Mouse (Mus musculus) urinary bladder, adult 18-20 months (tissue): Measurements from ENCODE around the gene Pax2.

Experiments
- DNase-seq, 2 experiments: peaks; one replicate each; pipeline ENCODE4 v3.0.0; 2022; ENCODE audit warnings: low spot score in 2 of 2, mixed read lengths in 2 of 2

The Pax2 gene

DNA sequence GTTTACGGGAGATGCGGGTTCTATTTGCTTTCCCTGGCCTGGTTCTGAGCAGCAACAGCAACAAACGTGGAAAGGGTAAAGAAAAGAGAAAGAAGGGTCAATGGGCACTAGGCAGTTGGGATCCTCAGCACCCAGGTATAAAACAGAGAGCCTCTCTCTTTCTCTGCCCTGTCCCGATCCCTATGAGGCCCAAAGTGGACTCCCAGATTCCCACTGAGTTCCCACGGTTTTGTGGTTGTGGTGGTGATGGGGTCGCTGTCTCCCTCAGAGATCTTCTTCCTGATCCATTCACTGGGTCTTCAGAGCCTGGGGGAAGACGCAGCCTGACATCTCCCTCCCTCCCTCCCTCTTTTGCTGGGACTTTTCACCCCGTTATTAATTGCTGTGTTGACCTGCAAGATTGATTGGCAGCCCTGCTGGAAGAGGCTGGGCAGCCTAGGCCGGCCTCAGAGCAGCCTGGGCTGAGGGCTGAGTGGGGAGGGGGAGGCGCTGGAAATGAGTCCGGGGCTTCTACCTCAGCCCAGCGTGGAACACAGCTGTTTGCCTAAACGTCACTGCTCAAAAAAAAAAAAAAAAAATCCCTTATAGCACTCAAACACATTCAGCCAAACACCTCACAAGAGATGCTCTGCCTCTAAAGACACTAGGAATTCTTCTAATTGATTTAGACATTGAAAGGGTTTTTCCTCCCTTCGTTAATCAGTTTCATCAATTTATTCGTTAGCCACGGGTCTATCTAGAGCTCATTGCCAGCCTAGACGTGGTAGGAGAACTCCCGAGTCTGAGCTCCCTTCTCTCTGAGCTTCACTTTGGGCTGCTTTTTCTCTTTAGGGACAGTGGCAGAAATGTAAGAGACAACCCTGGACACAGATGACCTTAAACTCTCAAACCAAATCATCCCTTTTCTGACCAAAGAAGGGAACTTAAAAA, 6.5 kb upstream of the Pax2 start:
- no peak for DNase-seq

DNA sequence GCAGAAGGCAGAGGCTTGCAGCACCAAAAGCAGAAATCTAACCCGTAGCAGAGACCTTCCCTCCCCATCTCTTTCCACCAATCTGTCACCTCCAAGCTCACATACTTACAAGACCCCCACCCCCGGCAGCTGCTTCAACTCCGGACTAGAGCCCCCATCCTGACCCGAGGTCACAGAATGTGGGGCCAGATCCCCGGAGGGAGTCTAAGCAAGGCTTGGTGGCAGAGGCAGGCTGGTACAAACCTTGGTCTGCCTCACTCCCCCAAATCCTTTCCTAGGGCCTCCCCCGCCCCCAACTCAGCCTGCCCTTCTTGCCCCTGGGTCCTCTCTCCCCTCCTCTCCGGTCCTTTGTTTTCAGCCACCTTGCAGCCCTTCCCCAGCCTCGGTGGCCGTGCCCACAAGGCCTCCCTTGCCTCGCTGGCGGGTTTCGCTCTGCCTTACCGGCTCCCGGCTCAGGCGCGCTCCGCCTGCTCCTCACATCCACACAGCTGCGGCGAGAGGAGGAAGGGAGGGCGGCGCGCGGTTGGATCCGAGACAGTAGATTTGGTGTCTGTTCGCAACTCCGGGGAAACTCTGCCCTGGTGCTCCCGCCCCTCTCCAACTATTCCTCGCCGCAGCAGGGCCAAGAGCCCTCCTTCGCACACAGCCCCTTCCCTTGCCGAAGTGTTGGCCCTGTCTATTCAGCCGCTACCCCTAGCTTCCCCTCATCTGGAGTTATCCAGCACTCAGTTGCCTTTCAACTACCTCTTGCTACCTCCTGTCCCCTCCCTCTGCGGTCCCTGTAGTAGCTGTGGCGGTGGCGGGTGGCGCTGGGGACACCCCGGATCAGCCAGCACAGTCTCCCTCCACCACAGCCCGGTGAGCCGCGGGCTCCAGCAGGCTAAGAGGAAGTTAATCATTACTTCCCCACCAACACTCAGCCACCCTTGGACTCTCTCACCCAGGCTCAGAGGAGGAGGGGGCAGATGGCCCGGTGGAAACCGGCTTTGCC, 5.5 kb upstream of the Pax2 start:
- DNase-seq = no peak

DNA sequence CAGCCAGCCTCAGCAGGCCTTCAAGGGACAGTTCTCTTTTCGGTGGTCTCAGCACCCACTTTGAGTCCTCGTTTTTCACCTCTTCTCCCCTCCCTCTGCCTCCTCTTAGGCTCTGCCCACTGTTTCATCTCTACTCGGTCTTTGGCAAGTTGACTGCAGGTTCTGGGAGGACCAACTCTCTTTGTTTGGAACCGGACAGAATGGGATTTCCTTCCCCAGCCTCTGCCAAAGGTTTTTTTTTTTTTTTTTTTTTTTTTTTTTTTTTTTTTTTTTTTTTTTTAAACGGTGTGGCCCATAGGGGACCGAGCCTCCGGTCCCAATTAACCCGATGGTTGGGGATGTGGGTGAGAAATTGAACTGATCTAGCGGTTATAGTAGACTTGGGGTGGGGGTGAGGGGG, 4.8 kb upstream of the Pax2 start:
- no peak for DNase-seq

DNA sequence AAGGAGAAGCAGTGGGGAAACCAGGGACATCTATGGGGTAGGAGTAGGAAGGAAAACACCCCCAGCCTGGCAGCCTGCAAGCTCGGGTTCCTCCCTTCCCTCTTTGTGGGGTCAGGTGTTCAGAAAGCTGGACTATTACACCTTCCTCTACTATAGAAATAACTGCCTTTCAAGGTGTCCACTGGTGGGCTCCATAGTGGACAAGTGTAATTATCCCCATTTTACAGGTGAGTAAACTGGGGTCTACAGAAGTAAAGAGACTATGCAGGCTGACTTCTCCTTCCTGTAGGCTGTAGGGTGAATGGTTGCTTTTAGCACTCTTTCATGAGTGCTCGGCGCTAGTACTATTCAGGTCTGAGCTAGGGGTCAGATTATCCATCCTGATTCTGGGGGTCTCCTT, 4.3 kb upstream of the Pax2 start:
- no peak for DNase-seq

DNA sequence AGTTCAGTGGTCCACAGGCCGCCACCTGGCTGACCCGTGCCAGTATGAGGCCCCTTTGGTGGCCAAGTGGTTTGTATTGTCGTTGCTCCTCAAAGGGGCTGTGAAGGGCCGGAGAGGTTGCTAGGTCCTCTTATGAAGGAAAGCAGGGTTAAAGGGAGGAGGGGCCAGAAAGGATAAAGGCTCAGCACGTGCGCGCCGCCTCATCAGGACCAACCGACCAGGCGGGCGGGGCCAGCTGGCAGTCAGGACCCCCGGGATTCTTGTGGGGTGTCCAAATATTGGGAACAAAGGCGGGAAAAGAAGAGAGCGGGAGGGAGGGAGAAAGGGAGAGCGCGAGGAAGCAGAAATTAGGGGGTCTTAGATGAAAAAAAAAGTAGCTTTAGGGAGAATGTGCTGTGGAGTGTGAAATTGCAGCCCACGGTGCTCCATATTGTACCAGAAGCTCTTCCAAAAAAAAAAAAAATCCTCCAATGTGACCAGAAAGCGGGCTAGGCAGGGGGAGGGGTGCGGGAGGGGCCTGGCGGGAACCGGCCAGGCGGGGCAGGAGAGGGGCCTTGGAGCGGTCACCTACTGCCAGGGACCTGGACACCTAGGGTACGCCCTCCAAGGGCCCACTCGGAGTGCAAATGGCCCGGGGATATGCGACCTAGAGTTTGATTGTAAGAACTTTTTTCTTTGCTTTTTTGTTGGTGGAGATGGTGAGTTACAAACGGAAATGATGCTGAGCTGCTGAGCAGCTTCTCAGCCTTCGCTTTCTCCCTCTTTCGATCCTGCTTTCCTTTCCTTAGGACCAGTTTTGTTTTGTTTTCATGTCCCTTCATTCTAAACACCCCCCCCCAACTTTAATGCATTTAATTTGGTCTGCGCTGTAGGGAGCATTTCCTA, 3.5 kb upstream of the Pax2 start:
- no peak for DNase-seq

DNA sequence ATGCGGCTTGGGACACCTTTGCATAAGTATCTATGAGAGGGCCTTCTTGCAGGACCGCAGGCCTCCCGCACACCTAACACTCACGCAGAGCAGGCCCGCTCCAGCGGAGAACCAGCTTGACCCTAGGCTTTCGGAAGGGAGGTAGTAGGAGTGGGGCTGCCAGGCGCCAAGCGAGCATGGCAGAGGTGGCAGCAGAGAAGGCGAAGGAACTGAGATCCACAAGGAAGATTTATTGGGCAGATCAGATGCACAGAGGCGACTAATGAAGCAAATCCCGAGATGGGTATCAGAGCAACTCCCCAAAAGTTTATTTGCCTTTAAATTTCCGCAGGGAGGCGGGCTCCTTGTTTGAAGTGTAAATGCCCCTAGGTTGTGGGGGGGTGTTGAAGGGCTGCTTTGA, 2.5 kb upstream of the Pax2 start:
- DNase-seq = no peak

DNA sequence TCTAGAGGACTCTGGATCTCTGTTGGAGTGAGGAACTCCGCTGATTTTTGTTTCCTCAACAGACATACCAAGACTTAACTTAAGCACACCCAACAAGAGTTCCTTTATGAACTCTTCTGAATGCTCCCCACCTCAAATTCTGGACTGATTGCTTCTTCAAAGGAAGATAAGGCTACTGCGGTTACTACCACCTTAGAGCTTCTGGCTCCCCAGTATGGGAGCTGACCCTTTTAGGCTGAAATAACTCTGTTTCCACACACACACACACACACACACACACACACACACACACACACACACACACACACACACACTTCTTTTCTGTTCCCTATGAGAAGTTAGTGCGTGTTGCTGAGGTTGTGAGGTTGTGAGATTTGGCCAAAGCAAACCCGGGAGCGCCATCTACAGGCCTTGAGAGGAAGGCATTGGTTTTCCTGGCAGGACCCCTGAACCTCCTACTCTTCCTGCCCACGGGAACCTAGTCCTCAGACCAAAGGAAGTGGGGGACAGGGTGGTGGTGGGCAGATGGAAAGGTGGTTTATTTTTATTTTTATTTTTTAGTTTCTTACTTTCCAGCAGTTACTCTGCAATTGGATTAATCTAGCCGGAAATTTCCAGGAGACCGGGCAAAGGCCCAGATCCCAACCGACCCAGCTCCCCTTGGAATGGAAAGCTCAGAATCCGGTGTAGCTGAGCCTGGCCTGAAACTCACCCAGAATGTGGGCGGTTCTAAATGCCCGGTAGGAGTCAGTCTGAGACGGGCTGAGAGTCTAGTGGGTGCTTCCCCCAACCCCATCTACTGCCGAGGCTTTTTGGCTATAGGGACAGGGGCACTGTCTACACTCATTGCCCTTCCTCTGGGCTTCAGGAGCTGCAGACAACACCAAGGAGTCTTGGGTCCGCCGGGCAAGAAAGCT, 1.1 kb upstream of the Pax2 start:
- DNase-seq = no peak

DNA sequence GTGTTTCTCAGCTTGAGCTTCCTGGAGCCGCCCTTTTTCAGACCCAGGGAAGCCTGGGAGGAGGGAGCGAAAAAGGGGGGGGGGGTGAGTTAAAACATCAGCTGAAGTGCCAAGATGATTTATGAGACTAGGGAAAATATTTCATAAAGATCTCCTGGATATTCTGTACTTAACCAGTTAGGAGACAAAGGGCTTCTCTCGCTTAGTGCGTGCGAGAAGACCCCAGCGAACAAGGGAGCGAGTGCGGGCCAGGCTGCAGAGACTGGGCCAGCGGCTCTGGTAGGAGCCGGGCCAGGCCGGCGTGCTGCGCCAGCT, 510 bp upstream of the Pax2 start:
- no peak for DNase-seq

DNA sequence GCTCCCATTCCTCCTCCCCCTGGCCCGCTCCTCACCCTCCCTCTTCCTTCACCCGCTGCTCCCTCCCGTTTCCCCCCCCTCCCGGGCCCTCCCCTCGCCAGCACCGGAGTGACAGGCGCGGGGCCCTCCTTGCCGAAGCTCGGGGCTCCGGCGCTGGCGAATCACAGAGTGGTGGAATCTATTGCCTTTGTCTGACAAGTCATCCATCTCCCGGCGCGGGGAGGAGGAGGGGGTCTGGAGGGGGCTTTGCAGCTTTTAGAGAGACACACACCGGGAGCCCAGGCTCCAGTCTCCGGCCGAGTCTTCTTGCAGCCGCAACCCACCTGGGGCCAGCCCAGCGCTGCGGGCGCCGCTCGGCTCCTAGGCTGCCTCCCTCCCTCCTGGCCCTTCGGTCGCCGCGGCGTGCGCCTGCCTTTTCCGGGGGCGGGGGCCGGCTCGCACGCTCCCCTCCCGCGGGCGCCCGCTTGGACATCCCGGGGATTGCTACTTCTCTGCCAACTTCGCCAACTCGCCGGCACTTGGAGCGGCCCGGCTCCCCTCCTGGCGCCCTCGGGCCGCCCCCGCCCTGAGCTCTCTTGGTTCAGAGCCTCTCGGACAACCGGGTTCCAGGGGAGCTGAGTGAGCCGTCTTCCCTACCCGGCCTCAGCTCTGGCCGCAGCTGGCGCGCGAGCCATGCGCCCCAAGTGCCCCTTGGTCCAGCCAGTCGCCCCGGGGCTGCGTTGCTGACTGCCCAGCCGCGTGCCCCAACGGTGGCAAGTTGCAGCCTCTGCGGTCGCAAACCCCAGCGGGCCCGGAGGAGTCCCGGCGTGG, 781 bp downstream of the Pax2 start:
- DNase-seq = no peak

DNA sequence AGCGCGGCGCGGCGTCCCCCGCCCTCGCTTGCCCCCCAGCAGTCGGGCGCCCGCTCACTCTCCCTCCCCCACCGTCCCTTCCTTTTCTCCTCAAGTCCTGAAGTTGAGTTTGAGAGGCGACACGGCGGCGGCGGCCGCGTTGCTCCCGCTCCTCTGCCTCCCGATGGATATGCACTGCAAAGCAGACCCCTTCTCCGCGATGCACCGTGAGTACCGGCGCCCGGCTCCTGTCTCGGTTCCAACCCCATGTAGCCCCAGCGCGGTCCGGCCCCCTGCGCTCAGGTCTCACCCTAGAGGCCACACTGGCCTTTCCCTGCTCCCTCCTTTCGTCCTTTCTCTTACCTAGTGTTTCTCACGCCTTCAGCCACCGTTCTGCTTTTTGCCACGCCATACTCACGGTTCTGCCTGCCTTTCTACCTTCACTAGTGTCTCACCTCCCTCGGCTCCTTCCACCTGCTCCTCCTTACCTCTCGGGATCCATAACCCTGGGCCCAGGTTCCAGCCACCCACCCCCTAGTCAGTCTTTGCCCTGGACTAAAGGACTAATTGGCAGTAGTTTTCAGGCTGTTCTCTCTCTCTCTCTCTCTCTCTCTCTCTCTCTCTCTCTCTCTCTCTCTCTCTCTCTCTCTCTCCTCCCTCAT, 1.5 kb downstream of the Pax2 start:
- DNase-seq = no peak

DNA sequence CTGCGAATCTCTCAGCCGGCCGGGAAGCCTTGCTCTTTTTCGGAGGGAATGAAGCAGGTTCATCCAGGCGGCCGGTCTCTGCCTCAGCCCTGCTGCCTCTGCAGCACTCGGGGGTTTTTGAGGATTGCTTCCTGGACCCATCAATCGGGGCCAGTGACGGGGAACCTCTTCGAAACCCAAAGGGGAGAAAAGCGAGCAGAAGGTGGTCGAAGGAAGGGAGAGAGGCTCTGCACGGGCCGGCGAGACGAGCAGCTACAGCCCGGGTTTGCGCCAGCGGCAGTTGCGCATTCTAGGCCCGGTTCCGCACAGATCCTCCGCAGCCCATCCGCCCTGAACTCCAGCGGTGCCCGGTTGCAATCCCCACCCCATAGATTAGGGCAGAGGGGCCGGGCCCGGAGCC, 3.0 kb downstream of the Pax2 start:
- no peak for DNase-seq

DNA sequence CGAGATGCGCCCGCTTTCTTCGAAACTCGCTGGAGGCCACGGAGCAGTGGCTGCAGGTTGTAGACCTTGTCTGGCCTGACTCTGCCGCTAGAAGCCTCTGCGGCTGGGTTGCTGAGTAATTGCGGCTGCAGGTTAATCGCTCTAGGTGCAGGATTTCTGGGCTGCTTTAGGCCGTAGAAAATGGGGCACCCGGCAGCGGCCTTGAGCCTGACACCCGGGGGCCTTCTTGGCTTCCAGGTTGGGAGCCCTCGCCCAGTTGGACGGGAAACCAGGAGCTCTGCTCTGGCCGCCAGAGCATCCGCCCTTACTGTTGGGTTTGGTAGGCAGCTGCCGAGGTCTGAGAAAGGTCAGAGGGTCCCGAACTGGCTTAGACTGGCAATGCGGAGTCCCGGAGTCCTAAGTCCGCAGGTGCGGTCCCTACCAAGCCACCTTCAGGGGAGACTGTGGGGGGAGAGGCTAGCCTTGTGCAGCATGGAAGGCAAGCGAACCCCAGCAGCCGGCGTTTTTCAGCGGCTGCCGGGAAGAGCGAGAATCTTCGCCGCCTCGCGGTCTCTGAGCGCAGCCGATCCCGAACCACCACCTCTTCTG, 3.8 kb downstream of the Pax2 start:
- no peak for DNase-seq

DNA sequence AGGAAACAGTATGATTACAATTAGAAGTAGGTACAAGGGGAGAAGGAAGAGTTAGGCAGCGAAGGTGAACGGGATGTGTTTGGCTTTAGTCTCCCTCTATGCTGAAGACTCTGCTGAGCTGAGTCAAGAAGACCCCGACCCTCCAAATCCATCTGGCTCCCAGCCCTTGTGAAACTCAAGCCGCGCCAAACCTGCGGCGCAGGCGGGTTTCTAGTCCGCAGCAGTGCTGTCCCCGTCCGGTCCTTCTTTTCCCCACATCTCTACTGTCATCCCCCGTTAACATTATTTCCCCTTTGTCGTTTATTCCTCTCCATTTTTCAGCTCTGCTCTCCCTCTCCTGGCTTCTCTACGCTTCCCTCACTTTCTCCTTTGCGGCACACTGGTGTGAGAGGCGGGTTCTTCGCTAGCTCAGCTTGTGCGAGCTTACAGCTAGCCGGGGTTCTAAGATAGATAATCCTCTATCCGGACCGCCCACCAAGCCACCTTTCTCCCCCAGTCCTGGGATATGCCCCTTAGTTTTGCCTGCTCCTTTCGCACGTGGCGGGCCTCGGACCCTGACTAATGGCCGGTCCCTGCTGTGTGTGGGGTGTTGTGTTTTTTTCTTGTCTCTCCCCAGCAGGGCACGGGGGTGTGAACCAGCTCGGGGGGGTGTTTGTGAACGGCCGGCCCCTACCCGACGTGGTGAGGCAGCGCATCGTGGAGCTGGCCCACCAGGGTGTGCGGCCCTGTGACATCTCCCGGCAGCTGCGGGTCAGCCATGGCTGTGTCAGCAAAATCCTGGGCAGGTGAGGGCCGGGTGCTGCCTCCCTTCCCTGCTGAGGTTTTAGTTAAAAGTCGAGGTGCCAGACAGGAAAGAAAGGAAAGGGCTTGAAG, 4.7 kb downstream of the Pax2 start:
- no peak for DNase-seq

DNA sequence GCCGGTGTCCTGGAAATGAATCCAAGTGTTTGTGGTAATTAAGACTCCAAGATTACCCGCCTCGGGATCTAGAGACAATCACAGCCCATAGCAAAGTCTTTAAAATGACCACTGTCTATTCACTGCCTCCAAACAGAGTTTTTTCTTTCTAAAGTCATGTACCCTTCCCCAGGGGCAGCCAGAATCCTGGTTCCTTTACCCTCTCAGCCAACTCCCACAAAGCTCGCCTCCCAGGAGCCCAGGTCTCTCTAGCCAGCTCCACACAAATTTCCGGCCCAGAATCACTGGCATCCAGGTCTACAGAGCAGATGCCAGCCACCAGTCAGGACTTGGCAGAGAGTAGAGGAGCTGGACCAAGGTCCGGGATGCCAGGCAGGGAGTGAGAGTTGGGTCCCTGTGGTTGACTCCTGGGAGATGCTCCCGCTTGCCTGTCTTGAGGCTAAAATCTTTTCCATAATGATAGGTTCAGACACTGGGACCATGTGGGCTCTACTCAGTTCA, 6.3 kb downstream of the Pax2 start:
- no peak for DNase-seq

DNA sequence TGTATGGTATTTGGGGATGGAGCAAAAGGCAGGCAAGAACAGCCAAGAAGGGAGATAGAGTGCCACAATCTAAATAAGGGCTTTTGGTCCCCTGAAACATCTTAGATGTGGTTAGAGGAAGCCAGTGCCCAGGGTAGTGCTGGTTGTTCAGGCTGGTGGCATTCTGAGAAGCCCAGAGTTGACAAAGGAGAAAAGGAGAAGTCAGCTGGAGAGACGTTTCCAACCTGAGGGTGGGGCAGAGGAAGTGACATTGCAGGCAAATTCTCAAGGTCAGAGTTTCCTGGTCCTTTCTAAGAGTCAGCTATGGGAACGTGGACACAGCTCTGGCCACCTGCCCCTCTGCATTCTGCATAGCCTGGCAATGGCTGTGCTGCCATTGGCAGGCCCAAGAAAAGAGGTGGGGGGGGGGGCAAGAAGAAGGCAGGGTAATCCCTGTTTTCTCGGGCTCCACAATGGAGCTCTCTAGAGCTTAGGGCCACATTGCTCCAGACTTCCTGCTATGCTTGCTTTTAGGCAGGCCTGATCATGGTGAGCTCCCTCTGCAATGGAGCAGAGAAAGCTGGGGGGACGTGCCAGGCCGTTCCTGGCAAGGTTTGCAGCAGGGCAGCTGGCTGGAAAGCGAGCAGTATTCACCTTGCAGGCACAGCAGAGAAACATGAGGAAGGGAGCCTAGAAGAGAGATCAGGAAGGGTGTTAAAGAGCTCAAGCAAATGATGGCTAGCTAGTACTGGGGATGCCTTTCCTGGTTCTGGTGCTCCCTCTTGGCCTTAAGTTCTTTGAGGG, 14.6 kb downstream of the Pax2 start:
- no peak for DNase-seq

DNA sequence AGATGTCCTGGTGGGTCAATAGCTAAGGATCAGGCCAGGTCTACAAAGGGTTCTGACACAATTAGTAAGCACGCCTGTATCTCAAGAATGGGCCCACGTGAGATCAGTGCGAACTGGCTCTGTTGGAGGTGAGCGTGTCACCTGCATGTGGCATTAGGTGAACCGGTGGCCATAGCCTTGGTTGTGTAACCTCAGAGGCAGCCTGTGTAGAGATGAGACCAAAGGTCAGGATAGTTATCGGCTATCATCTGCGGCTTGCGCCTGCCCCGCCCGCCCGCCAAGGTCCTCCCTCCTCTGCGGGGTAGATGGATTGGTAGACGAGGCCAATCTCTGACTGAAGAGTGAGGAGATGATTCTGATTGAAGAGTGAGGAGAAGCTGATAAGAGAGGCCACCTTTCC, 15.7 kb downstream of the Pax2 start:
- DNase-seq = no peak

DNA sequence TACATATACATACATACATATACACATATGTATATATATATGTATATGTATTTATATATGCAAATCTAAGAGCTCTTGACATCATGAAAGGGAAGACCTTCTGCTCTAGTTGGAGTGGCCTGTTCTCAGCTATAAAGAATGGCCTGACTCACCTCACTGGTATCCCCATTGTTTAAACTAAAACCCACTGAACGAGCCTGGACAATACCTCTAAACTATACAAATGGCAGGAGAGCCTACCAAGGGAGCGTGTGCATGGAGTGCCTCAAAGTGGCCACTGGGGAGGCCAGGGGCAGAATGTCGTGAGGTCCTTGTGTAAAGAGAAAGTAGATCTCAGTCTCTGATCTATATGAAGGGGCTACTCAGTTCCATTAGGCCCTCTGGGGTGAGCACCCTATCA, 26.1 kb downstream of the Pax2 start:
- no peak for DNase-seq
